Mouse (Mus musculus) lung, adult 2 months (tissue): ENCODE measurements at regions not wholly inside any gene's neighbourhood (a gene's known extent, or its start where the extent isn't known, plus 50 kb on each side); places are given as distances from the start of the nearest gene placed in this dataset.

Experiments
- CTCF ChIP-seq: fragments of 200-500 bp; IDR thresholded peaks from 2 replicates; pipeline ENCODE4 v1.5.1; 2011; ENCODE audit warnings: mild to moderate bottlenecking, low read length, control low read depth; ENCODE audit not compliant: insufficient read depth
- POLR2A ChIP-seq: fragments of 200-500 bp; IDR thresholded peaks from 2 replicates; pipeline ENCODE4 v1.6.1; 2011; ENCODE audit warnings: low read depth, mild to moderate bottlenecking, control low read depth, low read length, borderline replicate concordance; ENCODE audit errors: extremely low read depth

DNA sequence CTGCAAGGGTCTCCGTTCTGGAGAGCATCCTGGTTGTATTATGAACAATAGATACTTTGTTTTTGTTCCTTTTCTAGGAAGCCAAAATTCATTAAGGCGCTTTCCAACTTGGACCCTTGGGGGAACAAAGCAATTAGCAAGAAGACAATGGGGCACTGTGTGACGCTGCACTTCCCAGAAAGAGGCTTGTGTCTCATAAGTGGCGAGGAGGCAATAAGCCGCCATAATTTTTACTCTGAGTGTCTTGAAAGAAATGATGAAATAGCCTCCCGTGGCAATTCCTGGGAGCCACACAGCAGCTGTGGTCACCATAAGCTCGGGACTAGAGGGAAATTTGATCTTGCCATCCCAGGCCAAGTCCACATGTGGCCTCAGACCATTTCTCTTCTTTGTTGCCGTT, 119.6 kb downstream of the Map3k7 start:
- TF ChIP-seq CTCF (no peak), POLR2A (no peak)
